Mouse (Mus musculus): Measurements from ENCODE around the gene Nat8f6. TPM values are rescaled to one million over a fixed set of nuclear protein-coding genes. Genes with fewer than 3 reads are reported as not detected.

Nat8f6 gene
- polyA plus RNA-seq, 1 experiment, result not detected

DNA sequence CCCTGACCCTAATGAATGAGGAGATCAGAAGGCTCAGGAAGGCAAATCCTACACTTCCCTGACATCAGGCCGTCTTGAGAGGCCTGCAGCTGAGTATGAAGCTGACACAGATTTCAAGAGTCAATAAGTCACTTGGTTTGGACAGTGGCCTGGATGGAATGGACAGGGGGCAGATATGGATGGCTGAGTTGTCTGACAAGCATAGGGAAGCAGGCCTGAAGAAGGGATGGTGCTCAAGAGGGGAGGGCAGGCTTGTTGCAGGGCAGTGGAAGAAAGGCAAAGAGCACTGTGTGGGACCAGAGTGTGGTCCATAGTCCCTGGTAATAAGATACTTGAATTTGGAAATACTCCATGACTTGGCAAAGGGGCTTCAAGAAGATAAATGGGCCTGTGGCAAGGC, 8.7 kb upstream of the Nat8f6 start:
- TF ChIP-seq MYOD1 (IDR thresholded peaks at IDR 0.05; ENCODE audit: control insufficient read depth, insufficient read length, low read depth), result no peak
- TF ChIP-seq MYOG (IDR thresholded peaks at IDR 0.05; ENCODE audit: control insufficient read depth, extremely low read depth, insufficient read length), result no peak
- no peak for TF ChIP-seq CEBPB (IDR thresholded peaks at IDR 0.05; ENCODE audit: low read depth)
- TF ChIP-seq USF1 (IDR thresholded peaks at IDR 0.05; ENCODE audit: low read depth), result no peak
- TF ChIP-seq MAX (IDR thresholded peaks at IDR 0.05), result no peak
- TF ChIP-seq CTCF (IDR thresholded peaks at IDR 0.05; ENCODE audit: control insufficient read depth, insufficient read depth, insufficient read length), result no peak
- no peak for TF ChIP-seq FOSL1 (IDR thresholded peaks at IDR 0.05; ENCODE audit: insufficient read depth, low read length, poor library complexity, severe bottlenecking)
- H3K79me3 ChIP-seq (ENCODE audit: low read depth), result no peaks in the 10 kb centered on the region
- H3K27me3 ChIP-seq (ENCODE audit: control insufficient read depth, insufficient read depth, insufficient read length), result no peaks in the 10 kb centered on the region
- H3K79me2 ChIP-seq (ENCODE audit: control insufficient read depth, insufficient read depth), result no peaks in the 10 kb centered on the region
- H3ac ChIP-seq (ENCODE audit: control insufficient read depth, insufficient read length, low read depth), result no peak overlapping the region
- no peaks in the 10 kb centered on the region for H3K36me3 ChIP-seq (ENCODE audit: control insufficient read depth, insufficient read depth)
- H3K4me3 ChIP-seq (ENCODE audit: insufficient read depth, poor library complexity, severe bottlenecking), result no peak overlapping the region

DNA sequence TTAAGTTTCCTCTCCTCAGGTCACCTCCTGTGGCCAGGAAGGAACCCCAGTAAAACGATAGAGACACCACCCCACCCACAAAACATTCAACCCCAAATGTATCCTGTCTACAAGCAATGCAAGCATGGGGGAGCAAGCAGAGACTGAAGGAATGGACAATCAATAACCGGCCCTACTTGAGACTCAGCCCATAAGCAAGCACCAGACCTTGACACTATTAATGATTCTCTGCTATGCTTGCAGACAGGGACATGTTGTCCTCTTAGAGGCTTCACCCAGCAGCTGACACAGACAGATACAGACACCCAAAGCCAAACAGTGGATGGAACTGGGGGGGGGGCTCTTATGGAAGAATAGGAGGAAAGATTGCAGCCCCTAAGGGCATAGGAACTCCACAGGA, 5.1 kb upstream of the Nat8f6 start:
- H3K4me3 ChIP-seq (ENCODE audit: insufficient read depth, poor library complexity, severe bottlenecking), result no peak overlapping the region
- no peaks in the 10 kb centered on the region for H3K36me3 ChIP-seq (ENCODE audit: control insufficient read depth, insufficient read depth)
- no peaks in the 10 kb centered on the region for H3K79me3 ChIP-seq (ENCODE audit: low read depth)
- no peaks in the 10 kb centered on the region for H3K79me2 ChIP-seq (ENCODE audit: control insufficient read depth, insufficient read depth)
- H3ac ChIP-seq (ENCODE audit: control insufficient read depth, insufficient read length, low read depth), result no peak overlapping the region
- no peaks in the 10 kb centered on the region for H3K27me3 ChIP-seq (ENCODE audit: control insufficient read depth, insufficient read depth, insufficient read length)
- TF ChIP-seq CEBPB (IDR thresholded peaks at IDR 0.05; ENCODE audit: low read depth), result no peak
- no peak for TF ChIP-seq FOSL1 (IDR thresholded peaks at IDR 0.05; ENCODE audit: insufficient read depth, low read length, poor library complexity, severe bottlenecking)
- no peak for TF ChIP-seq CTCF (IDR thresholded peaks at IDR 0.05; ENCODE audit: control insufficient read depth, insufficient read depth, insufficient read length)
- TF ChIP-seq USF1 (IDR thresholded peaks at IDR 0.05; ENCODE audit: low read depth), result no peak
- TF ChIP-seq MAX (IDR thresholded peaks at IDR 0.05), result no peak
- TF ChIP-seq MYOD1 (IDR thresholded peaks at IDR 0.05; ENCODE audit: control insufficient read depth, insufficient read length, low read depth), result no peak
- TF ChIP-seq MYOG (IDR thresholded peaks at IDR 0.05; ENCODE audit: control insufficient read depth, extremely low read depth, insufficient read length), result no peak

DNA sequence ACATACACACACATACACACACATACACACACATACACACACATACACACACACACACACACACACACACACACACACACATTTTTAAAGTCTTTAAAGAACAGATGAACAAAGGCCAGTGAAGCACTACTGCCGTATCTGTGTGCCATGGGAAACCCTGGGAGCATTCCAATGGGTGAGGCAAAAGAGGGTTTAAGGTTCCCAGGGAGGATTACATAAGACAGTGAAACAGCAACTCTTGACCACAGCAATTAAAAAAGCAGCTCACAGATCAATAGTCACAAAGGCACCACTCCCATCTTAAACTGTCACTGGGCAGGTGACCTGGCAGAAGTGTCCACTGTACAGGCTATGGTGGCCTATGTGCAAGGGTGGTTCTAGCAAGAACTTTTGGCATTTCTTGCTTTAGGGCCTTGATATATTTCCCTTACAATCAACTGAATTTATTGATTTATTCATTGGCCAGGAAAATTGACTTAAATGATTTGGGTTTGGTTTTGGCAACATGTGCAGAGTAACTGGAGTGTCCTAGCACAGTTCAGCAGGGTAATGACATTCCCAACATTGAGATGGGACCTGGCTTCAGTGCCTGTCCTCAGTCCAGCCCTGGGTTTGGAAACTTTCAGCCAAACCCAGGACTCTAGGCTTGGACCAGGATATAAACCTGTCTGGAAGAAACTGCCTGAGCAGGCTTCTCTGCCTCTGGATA, 2.8 kb upstream of the Nat8f6 start:
- Histone ChIP-seq H3K4me3 (ENCODE audit: insufficient read depth, poor library complexity, severe bottlenecking) (no peak overlapping the region), H3K79me3 (ENCODE audit: low read depth) (no peaks in the 10 kb centered on the region), H3ac (ENCODE audit: control insufficient read depth, insufficient read length, low read depth) (no peak overlapping the region), H3K79me2 (ENCODE audit: control insufficient read depth, insufficient read depth) (no peaks in the 10 kb centered on the region), H3K36me3 (ENCODE audit: control insufficient read depth, insufficient read depth) (no peaks in the 10 kb centered on the region), H3K27me3 (ENCODE audit: control insufficient read depth, insufficient read depth, insufficient read length) (no peaks in the 10 kb centered on the region)
- TF ChIP-seq CEBPB (IDR thresholded peaks at IDR 0.05; ENCODE audit: low read depth), result no peak
- no peak for TF ChIP-seq USF1 (IDR thresholded peaks at IDR 0.05; ENCODE audit: low read depth)
- no peak for TF ChIP-seq MYOD1 (IDR thresholded peaks at IDR 0.05; ENCODE audit: control insufficient read depth, insufficient read length, low read depth)
- no peak for TF ChIP-seq CTCF (IDR thresholded peaks at IDR 0.05; ENCODE audit: control insufficient read depth, insufficient read depth, insufficient read length)
- no peak for TF ChIP-seq FOSL1 (IDR thresholded peaks at IDR 0.05; ENCODE audit: insufficient read depth, low read length, poor library complexity, severe bottlenecking)
- no peak for TF ChIP-seq MAX (IDR thresholded peaks at IDR 0.05)
- no peak for TF ChIP-seq MYOG (IDR thresholded peaks at IDR 0.05; ENCODE audit: control insufficient read depth, extremely low read depth, insufficient read length)

DNA sequence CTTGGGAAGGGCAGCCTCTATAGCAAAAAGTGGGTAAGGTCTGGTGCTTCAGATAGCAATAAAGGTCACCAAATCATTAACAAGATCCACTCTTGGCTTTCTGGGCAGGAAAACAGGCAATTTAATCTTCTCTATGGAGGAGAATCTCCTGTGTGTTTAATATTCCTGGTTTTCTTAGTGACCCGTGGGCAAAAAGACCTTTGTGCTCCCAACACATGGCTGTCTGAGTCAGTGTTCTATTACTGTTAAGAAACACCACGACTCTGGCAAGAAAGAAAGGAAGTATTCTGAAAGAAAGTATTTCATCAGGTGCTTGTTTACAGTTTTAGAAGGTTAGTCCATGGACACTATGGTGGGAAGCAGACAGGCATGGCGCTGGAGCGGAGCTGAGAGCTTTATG, 1.5 kb upstream of the Nat8f6 start:
- TF ChIP-seq FOSL1 (IDR thresholded peaks at IDR 0.05; ENCODE audit: insufficient read depth, low read length, poor library complexity, severe bottlenecking) (no peak), MAX (IDR thresholded peaks at IDR 0.05) (no peak), MYOD1 (IDR thresholded peaks at IDR 0.05; ENCODE audit: control insufficient read depth, insufficient read length, low read depth) (no peak), CEBPB (IDR thresholded peaks at IDR 0.05; ENCODE audit: low read depth) (no peak), USF1 (IDR thresholded peaks at IDR 0.05; ENCODE audit: low read depth) (no peak), MYOG (IDR thresholded peaks at IDR 0.05; ENCODE audit: control insufficient read depth, extremely low read depth, insufficient read length) (no peak), CTCF (IDR thresholded peaks at IDR 0.05; ENCODE audit: control insufficient read depth, insufficient read depth, insufficient read length) (no peak)
- Histone ChIP-seq H3K79me3 (ENCODE audit: low read depth) (no peaks in the 10 kb centered on the region), H3K4me3 (ENCODE audit: insufficient read depth, poor library complexity, severe bottlenecking) (no peak overlapping the region), H3K36me3 (ENCODE audit: control insufficient read depth, insufficient read depth) (no peaks in the 10 kb centered on the region), H3K79me2 (ENCODE audit: control insufficient read depth, insufficient read depth) (no peaks in the 10 kb centered on the region), H3ac (ENCODE audit: control insufficient read depth, insufficient read length, low read depth) (no peak overlapping the region), H3K27me3 (ENCODE audit: control insufficient read depth, insufficient read depth, insufficient read length) (no peaks in the 10 kb centered on the region)

DNA sequence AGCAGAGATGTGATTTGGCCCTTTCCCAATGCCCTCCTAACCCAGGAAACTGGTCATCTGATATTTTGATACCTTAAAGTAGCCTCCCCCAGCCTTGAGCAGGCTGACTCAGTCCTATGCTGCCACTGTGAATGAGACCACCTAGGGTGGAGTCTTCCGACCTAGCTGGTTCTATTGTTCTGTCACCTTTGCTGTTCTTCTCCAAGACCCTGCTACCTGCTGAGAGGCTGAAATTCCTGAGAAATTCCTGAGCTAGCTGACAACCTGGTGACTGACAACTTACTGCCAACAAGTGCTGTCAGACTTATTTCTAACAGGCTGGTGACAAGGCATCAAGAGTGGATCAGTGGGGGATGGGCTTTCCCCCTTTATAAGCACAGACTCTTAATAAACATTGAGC, 2.4 kb downstream of the Nat8f6 start:
- H3K36me3 ChIP-seq (ENCODE audit: control insufficient read depth, insufficient read depth), result no peaks in the 10 kb centered on the region
- no peak overlapping the region for H3ac ChIP-seq (ENCODE audit: control insufficient read depth, insufficient read length, low read depth)
- TF ChIP-seq MYOD1 (IDR thresholded peaks at IDR 0.05; ENCODE audit: control insufficient read depth, insufficient read length, low read depth), result no peak
- TF ChIP-seq CEBPB (IDR thresholded peaks at IDR 0.05; ENCODE audit: low read depth), result no peak
- no peak for TF ChIP-seq FOSL1 (IDR thresholded peaks at IDR 0.05; ENCODE audit: insufficient read depth, low read length, poor library complexity, severe bottlenecking)
- no peak for TF ChIP-seq MYOG (IDR thresholded peaks at IDR 0.05; ENCODE audit: control insufficient read depth, extremely low read depth, insufficient read length)
- TF ChIP-seq CTCF (IDR thresholded peaks at IDR 0.05; ENCODE audit: control insufficient read depth, insufficient read depth, insufficient read length), result no peak
- TF ChIP-seq MAX (IDR thresholded peaks at IDR 0.05), result no peak
- no peak for TF ChIP-seq USF1 (IDR thresholded peaks at IDR 0.05; ENCODE audit: low read depth)
- no peak overlapping the region for H3K4me3 ChIP-seq (ENCODE audit: insufficient read depth, poor library complexity, severe bottlenecking)
- H3K79me3 ChIP-seq (ENCODE audit: low read depth), result no peaks in the 10 kb centered on the region
- H3K27me3 ChIP-seq (ENCODE audit: control insufficient read depth, insufficient read depth, insufficient read length), result no peaks in the 10 kb centered on the region
- H3K79me2 ChIP-seq (ENCODE audit: control insufficient read depth, insufficient read depth), result no peaks in the 10 kb centered on the region

Data from C2C12 (cell line).